Mouse (Mus musculus): ENCODE data around the gene Mmgt2. TPM values are rescaled to one million over a fixed set of nuclear protein-coding genes. Genes with fewer than 3 reads are reported as not detected.

Mmgt2 gene
- 38.2 and 44.7 TPM in 2 replicates for polyA plus RNA-seq (2012)

DNA sequence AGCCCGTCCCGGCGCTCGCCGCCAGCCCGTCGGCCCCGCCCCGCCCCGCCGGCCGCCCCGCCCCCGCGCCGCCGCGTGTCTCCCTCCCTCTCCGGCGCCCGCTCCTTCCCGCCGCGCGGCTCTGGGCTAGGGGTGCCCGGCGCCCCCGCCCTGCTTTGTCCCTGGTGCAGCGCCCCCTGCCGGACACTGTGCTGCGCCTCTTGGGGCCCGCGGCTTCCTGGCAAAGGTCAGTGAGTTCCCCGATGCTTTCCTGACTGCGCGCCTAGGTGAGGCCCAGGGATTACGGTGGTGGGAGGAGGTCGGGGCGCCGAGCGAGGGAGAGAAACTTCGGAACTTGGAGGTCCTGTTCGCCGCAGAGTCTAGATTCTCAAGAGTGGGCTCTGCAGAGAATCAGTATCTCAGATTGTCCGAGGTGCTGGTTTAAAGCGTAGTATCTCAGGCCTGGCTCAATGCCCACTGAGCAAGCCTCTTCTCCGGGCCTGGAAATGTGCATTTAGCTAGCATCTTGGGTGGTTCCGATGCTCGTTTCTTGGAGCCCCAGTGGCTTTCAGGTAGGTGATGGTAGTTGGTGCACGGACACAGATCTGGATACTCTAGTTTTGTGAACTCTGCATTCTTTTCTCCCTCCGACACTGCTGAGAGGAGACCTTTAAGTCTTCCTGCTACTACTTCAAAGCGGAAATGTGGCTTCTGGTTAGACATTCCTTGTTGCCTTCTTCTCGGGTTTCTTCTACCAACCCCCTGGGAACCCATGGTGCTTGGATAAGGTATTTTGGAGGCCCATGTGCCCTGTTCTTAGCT, at the start of gene Mmgt2:
Mmgt2 (plus strand) TSS at position 74 of the 801 bp plus-strand sequence.

DNA sequence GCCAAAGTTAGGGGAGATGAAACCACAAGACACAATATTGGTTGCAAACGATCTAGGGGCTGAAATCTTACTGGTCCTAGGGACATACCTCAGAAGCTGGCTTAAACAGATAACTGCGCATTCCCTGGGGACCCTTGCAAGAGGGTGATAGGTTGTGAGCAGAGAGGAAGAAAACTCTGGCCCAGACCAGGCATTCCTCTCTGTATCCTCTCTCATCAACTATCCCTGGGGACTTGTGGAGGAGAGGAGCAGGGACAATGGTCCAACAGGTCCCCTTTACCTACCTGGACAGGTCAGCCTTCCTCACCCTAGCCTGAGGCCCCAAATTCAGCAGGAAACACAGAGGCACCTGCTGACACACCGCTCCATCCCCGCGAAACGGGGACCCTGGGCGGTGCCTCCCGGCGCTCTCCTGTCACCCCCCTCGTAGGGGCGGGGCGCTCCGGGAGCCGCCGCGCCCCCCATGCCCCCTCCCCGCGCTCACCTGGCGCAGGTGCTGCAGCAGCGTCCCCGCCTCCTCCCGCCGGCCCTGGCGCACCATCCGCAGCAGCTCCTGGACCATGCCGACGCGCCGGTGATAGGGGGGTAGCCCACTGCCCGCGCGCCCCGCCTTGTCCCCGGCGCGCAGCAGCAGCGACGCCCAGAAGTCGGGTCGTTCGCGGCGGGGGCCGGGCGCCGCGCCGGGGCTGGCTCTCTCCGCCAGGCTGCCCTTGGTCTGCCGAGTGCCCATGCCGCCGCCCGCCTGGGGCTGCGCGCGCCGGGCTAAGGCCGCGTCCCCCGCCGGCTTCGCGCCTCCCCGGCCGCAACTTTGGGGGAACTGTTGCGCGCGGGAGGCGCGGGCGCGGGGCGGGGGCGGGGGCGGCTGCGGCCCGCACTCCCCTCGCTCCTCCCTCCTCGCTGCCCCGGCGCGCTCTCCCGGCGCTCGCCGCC, 538 bp upstream of the Mmgt2 start, which contains the start of gene Lrrc75a:
Lrrc75a (minus strand) TSS at position 863 of the 930 bp plus-strand sequence.

Other genes with a start within 250 kb of the Mmgt2 start
- 4.0 and 5.2 TPM in 2 replicates for gene Pigl, start 190.2 kb upstream of the Mmgt2 start, polyA plus RNA-seq (2012)
- 104 and 123 TPM in 2 replicates for gene Ncor1, start 190.1 kb upstream of the Mmgt2 start, polyA plus RNA-seq (2012)
- gene Cenpv, start 109.4 kb upstream of the Mmgt2 start, polyA plus RNA-seq (2012), result 37.1 and 54.7 TPM in 2 replicates
- gene Ubb, start 97.5 kb upstream of the Mmgt2 start, polyA plus RNA-seq (2012), result 2,889 and 3,198 TPM in 2 replicates
- gene Trpv2, start 74.2 kb upstream of the Mmgt2 start, polyA plus RNA-seq (2012), result 9.3 and 9.9 TPM in 2 replicates
- 7.4 and 8.9 TPM in 2 replicates for gene Lrrc75a, start 141 bp upstream of the Mmgt2 start, polyA plus RNA-seq (2012)
- gene Zfp287, start 83.2 kb downstream of the Mmgt2 start, polyA plus RNA-seq (2012), result 0.15 and 0.19 TPM in 2 replicates
- gene Gm10428, start 104.4 kb downstream of the Mmgt2 start, polyA plus RNA-seq (2012), result not detected in 2 replicates
- 1.3 and 1.8 TPM in 2 replicates for gene Zfp286, start 140.8 kb downstream of the Mmgt2 start, polyA plus RNA-seq (2012)
- 34.9 and 35.6 TPM in 2 replicates for gene Trim16, start 171.6 kb downstream of the Mmgt2 start, polyA plus RNA-seq (2012)
- 0.16 TPM in 1 of 2 replicates, not detected in the other for gene Fbxw10, start 198.4 kb downstream of the Mmgt2 start, polyA plus RNA-seq (2012)
- 3.6 and 5.0 TPM in 2 replicates for gene Tvp23b, start 230.8 kb downstream of the Mmgt2 start, polyA plus RNA-seq (2012)